Mouse (Mus musculus) B cell, adult 2 months (primary cell): ENCODE data around the gene Qtrt2.

ENCODE experiments used
- DNase-seq, 2 experiments: peaks; one replicate each; pipeline ENCODE4 v3.0.0; 2022

Qtrt2 gene

GRCm38 (mm10) chr16:43926341-43926859 is at the start of gene Qtrt2:
Gene Qtrt2 (minus strand): TSS chr16:43926809.
- no peak for DNase-seq

- DNase-seq: no peak
Observed at GRCm38 (mm10) chr16:43973606-43974220, 47.1 kb upstream of the Qtrt2 start.

GRCm38 (mm10) chr16:43973147-43973546 is 46.5 kb upstream of the Qtrt2 start:
- no peak for DNase-seq

- no peak for DNase-seq
Observed at GRCm38 (mm10) chr16:43972391-43972790, 45.8 kb upstream of the Qtrt2 start.

- DNase-seq: no peak
Observed at GRCm38 (mm10) chr16:43971741-43972140, 45.1 kb upstream of the Qtrt2 start.

GRCm38 (mm10) chr16:43971189-43971588 is 44.6 kb upstream of the Qtrt2 start:
- no peak for DNase-seq

GRCm38 (mm10) chr16:43970426-43970825 is 43.8 kb upstream of the Qtrt2 start:
- DNase-seq: no peak

- DNase-seq: no peak
Observed at GRCm38 (mm10) chr16:43965781-43966389, 39.3 kb upstream of the Qtrt2 start.

- DNase-seq: no peak
Observed at GRCm38 (mm10) chr16:43963780-43964179, 37.2 kb upstream of the Qtrt2 start.

- DNase-seq: no peak
Observed at GRCm38 (mm10) chr16:43963291-43963690, 36.7 kb upstream of the Qtrt2 start.

- DNase-seq: no peak
Observed at GRCm38 (mm10) chr16:43958038-43958437, 31.4 kb upstream of the Qtrt2 start.

GRCm38 (mm10) chr16:43954913-43955312 is 28.3 kb upstream of the Qtrt2 start:
- peak; percentile 26 to 29 for DNase-seq

- peak; percentile 69 to 71 for DNase-seq
Observed at GRCm38 (mm10) chr16:43951591-43951990, 25.0 kb upstream of the Qtrt2 start.

GRCm38 (mm10) chr16:43945869-43946268 is 19.3 kb upstream of the Qtrt2 start:
- DNase-seq: no peak

GRCm38 (mm10) chr16:43945351-43945750 is 18.7 kb upstream of the Qtrt2 start:
- DNase-seq: no peak

- no peak for DNase-seq
Observed at GRCm38 (mm10) chr16:43940846-43941245, 14.2 kb upstream of the Qtrt2 start.

- DNase-seq: no peak
Observed at GRCm38 (mm10) chr16:43935892-43936291, 9.3 kb upstream of the Qtrt2 start.

- DNase-seq: no peak
Observed at GRCm38 (mm10) chr16:43935367-43935766, 8.8 kb upstream of the Qtrt2 start.

GRCm38 (mm10) chr16:43934856-43935255 is 8.2 kb upstream of the Qtrt2 start:
- no peak for DNase-seq

GRCm38 (mm10) chr16:43933041-43933440 is 6.4 kb upstream of the Qtrt2 start:
- DNase-seq: no peak

- no peak for DNase-seq
Observed at GRCm38 (mm10) chr16:43932319-43932718, 5.7 kb upstream of the Qtrt2 start.

- DNase-seq: no peak
Observed at GRCm38 (mm10) chr16:43931502-43931901, 4.9 kb upstream of the Qtrt2 start.

- DNase-seq: no peak
Observed at GRCm38 (mm10) chr16:43930577-43930976, 4.0 kb upstream of the Qtrt2 start.

- DNase-seq: no peak
Observed at GRCm38 (mm10) chr16:43925846-43926245, 763 bp downstream of the Qtrt2 start.
